Mouse (Mus musculus) kidney, postnatal 0 days (tissue): ENCODE results near the gene Igfbp1. TPM values are rescaled to one million over a fixed set of nuclear protein-coding genes. Genes with fewer than 3 reads are reported as not detected.

Experiments
- ATAC-seq: fragments of 200-750 bp; cut with Nextera tagmentation; replicated peaks from 2 replicates; pipeline ENCODE4 v1.8.0; 2017; ENCODE audit warnings: low read depth, moderate number of reproducible peaks, moderate TSS enrichment, moderate library complexity; ENCODE audit not compliant: low FRiP score
- DNase-seq: peaks from one replicate; pipeline ENCODE4 v3.0.0-alpha.2; 2016; ENCODE audit warnings: low spot score
- H3K27ac ChIP-seq: fragments of 300-500 bp; sonication (generic); 2 replicates; pipeline ENCODE4 v1.5.1; 2014; ENCODE audit warnings: mild to moderate bottlenecking
- H3K27me3 ChIP-seq: fragments of 300-500 bp; sonication (generic); 2 replicates; pipeline ENCODE4 v1.6.1; 2014; ENCODE audit warnings: low read length, mixed read lengths; ENCODE audit not compliant: insufficient read depth
- H3K36me3 ChIP-seq: fragments of 300-500 bp; sonication (generic); 2 replicates; pipeline ENCODE4 v1.6.1; 2014; ENCODE audit warnings: low read length, mixed read lengths; ENCODE audit not compliant: insufficient read depth
- H3K4me1 ChIP-seq: fragments of 300-500 bp; sonication (generic); replicated peaks from 2 replicates; pipeline ENCODE4 v1.6.1; 2014; ENCODE audit warnings: antibody characterized with exemption, low read length, mixed read lengths; ENCODE audit not compliant: insufficient read depth
- H3K4me2 ChIP-seq: fragments of 300-500 bp; sonication (generic); 2 replicates; pipeline ENCODE4 v1.6.1; 2014; ENCODE audit warnings: mild to moderate bottlenecking, low read length, moderate library complexity, mixed read lengths
- H3K4me3 ChIP-seq: fragments of 300-500 bp; sonication (generic); replicated peaks from 2 replicates; pipeline ENCODE4 v1.5.1; 2014; ENCODE audit warnings: low read depth, low read length
- H3K9ac ChIP-seq: fragments of 300-500 bp; sonication (generic); 2 replicates; pipeline ENCODE4 v1.6.1; 2014; ENCODE audit warnings: low read depth, low read length
- H3K9me3 ChIP-seq: fragments of 300-500 bp; sonication (generic); replicated peaks from 2 replicates; pipeline ENCODE4 v1.6.1; 2016; ENCODE audit warnings: low read length, inconsistent platforms, mixed read lengths
- CTCF ChIP-seq: IDR thresholded peaks from 2 replicates; pipeline ENCODE4 v1.5.1; 2016; ENCODE audit warnings: antibody characterized with exemption, low read depth, mild to moderate bottlenecking, moderate library complexity
- WGBS: fragments of 180-500 bp; shearing (Covaris S2); extraction: QIAGEN DNeasy Blood & Tissue Kit; methylation state at CpG from one replicate; pipeline ENCODE4 v1.1.7; 2014; 5-methylcytosine and 5-hydroxymethylcytosine counted together
- polyA plus RNA-seq: library from polyadenylated mRNA; unstranded; fragments of >200 nt; fragmentation: Nextera tagmentation; extraction: Ambion mirVana; gene quantifications from 2 replicates; pipeline ENCODE4 v1.2.1, GENCODE M21; 2015

Igfbp1 gene
- polyA plus RNA-seq, 1 experiment from 2014 or later = 11.8 TPM

GRCm38 (mm10) chr11:7178724-7179123, 18.9 kb upstream of the Igfbp1 start:
- no peak overlapping the region for H3K4me2 ChIP-seq
- no peaks in the 10 kb centered on the region for H3K27me3 ChIP-seq
- H3K9me3 ChIP-seq = no peaks in the 10 kb centered on the region
- ATAC-seq = no peak
- H3K27ac ChIP-seq = no peak overlapping the region
- no peaks in the 10 kb centered on the region for H3K36me3 ChIP-seq
- TF ChIP-seq CTCF = no peak
- H3K4me3 ChIP-seq = no peak overlapping the region
- 52% methylated on average over 4 of the region's 4 CpGs for WGBS
- no peak for DNase-seq
- H3K9ac ChIP-seq = no peak overlapping the region
- no peaks in the 10 kb centered on the region for H3K4me1 ChIP-seq

- DNase-seq = no peak
- no peak for ATAC-seq
- no peak for TF ChIP-seq CTCF
- Histone ChIP-seq H3K27me3 (no peaks in the 10 kb centered on the region), H3K4me3 (no peak overlapping the region), H3K9me3 (no peaks in the 10 kb centered on the region), H3K4me1 (no peaks in the 10 kb centered on the region), H3K36me3 (no peaks in the 10 kb centered on the region), H3K4me2 (no peak overlapping the region), H3K9ac (no peak overlapping the region), H3K27ac (no peak overlapping the region)
- 45% methylated on average over 2 of the region's 2 CpGs for WGBS
Measured at GRCm38 (mm10) chr11:7179276-7179675, 18.3 kb upstream of the Igfbp1 start.

GRCm38 (mm10) chr11:7182409-7183042, 15.1 kb upstream of the Igfbp1 start:
- Histone ChIP-seq H3K4me3 (no peak overlapping the region), H3K36me3 (no peaks in the 10 kb centered on the region), H3K9ac (no peak overlapping the region), H3K27me3 (no peaks in the 10 kb centered on the region), H3K4me2 (no peak overlapping the region), H3K9me3 (no peaks in the 10 kb centered on the region), H3K27ac (no peak overlapping the region), H3K4me1 (no peaks in the 10 kb centered on the region)
- DNase-seq (no peak), ATAC-seq (no peak)
- WGBS = 50% methylated on average over 8 of the region's 8 CpGs
- TF ChIP-seq CTCF = no peak

- 55% methylated on average over 1 of the region's 1 CpGs for WGBS
- H3K4me3 ChIP-seq = no peak overlapping the region
- no peaks in the 10 kb centered on the region for H3K9me3 ChIP-seq
- H3K9ac ChIP-seq = no peak overlapping the region
- no peaks in the 10 kb centered on the region for H3K27me3 ChIP-seq
- ATAC-seq = no peak
- H3K36me3 ChIP-seq = no peaks in the 10 kb centered on the region
- TF ChIP-seq CTCF = no peak
- no peaks in the 10 kb centered on the region for H3K4me1 ChIP-seq
- no peak overlapping the region for H3K4me2 ChIP-seq
- DNase-seq = no peak
- no peak overlapping the region for H3K27ac ChIP-seq
Measured at GRCm38 (mm10) chr11:7184420-7184819, 13.2 kb upstream of the Igfbp1 start.

- Histone ChIP-seq H3K4me3 (no peak overlapping the region), H3K27ac (no peak overlapping the region), H3K36me3 (no peaks in the 10 kb centered on the region), H3K9me3 (no peaks in the 10 kb centered on the region), H3K27me3 (no peaks in the 10 kb centered on the region), H3K9ac (no peak overlapping the region), H3K4me1 (no peaks in the 10 kb centered on the region), H3K4me2 (no peak overlapping the region)
- ATAC-seq (no peak), DNase-seq (no peak)
- no peak for TF ChIP-seq CTCF
- 56% methylated on average over 8 of the region's 8 CpGs for WGBS
Measured at GRCm38 (mm10) chr11:7187472-7187871, 10.1 kb upstream of the Igfbp1 start.

GRCm38 (mm10) chr11:7188469-7188868, 9.1 kb upstream of the Igfbp1 start, which contains the start of gene Gm11985:
TSS of gene Gm11985 (minus strand) at chr11:7188569.
- Histone ChIP-seq H3K9me3 (no peaks in the 10 kb centered on the region), H3K4me2 (no peak within 1 kb of the TSS), H3K9ac (no peak within 1 kb of the TSS), H3K4me3 (no peak within 1 kb of the TSS), H3K4me1 (no peaks in the 10 kb centered on the region), H3K27ac (no peak within 1 kb of the TSS), H3K36me3 (no peaks in the 10 kb centered on the region), H3K27me3 (no peaks in the 10 kb centered on the region)
- WGBS = 93% methylated on average over 13 of the region's 13 CpGs
- no peak for ATAC-seq
- TF ChIP-seq CTCF = no peak
- no peak for DNase-seq

GRCm38 (mm10) chr11:7192710-7193109, 4.9 kb upstream of the Igfbp1 start:
- ATAC-seq (no peak), DNase-seq (no peak)
- no peak for TF ChIP-seq CTCF
- WGBS = 42% methylated on average over 6 of the region's 6 CpGs
- no peaks in the 10 kb centered on the region for H3K36me3 ChIP-seq
- no peak overlapping the region for H3K4me3 ChIP-seq
- H3K27ac ChIP-seq = no peak overlapping the region
- peaks cover 12% of the 10 kb centered on the region; the same call in 1 of the 2 replicates for H3K4me1 ChIP-seq
- no peaks in the 10 kb centered on the region for H3K9me3 ChIP-seq
- H3K9ac ChIP-seq = no peak overlapping the region
- H3K27me3 ChIP-seq = no peaks in the 10 kb centered on the region
- no peak overlapping the region for H3K4me2 ChIP-seq
